Comparison of ENCODE assay signal across 19 mouse cellular contexts in genomic region chr1:132732307-132732706, GRCm38 (mm10). TPM values are rescaled to one million over a fixed set of nuclear protein-coding genes. Genes with fewer than 3 reads are reported as not detected.
DNase-seq lines count a peak whose midpoint lies in the region; ATAC-seq and TF ChIP-seq lines count a peak whose summit lies in the region.
"Had no signal": no experiment of that assay in that cellular context is flagged by ENCODE, and none has a peak within 500 bp of the region (broad histone marks: within the 10 kb centered on the region; RNA-seq: fewer than 3 reads in every experiment).

No protein-coding gene starts in this region.

- no peak overlapping the region for H3K4me2 ChIP-seq in forebrain, embryonic 12.5 days
- H3K4me2 ChIP-seq in forebrain, embryonic 14.5 days (ENCODE audit: low read length) = no peak overlapping the region
- H3K4me2 ChIP-seq in midbrain, embryonic 11.5 days = no peak overlapping the region
- H3K4me2 ChIP-seq in midbrain, embryonic 15.5 days = no peak overlapping the region
- H3K4me2 ChIP-seq: limb, embryonic 12.5 days; liver, embryonic 13.5 days; lung, embryonic 15.5 days had no signal

- no peak for TF ChIP-seq CTCF in left cerebral cortex, adult 2 months (IDR thresholded peaks at IDR 0.05)

- H3K27ac ChIP-seq in forebrain, embryonic 12.5 days = no peak overlapping the region
- H3K27ac ChIP-seq in forebrain, embryonic 14.5 days (ENCODE audit: low read depth, low read length) = no peak overlapping the region
- H3K27ac ChIP-seq in midbrain, embryonic 11.5 days (ENCODE audit: low read depth, low read length) = no peak overlapping the region
- no peak overlapping the region for H3K27ac ChIP-seq in midbrain, embryonic 15.5 days
- H3K27ac ChIP-seq in left cerebral cortex, adult 2 months = 0 out of 2 replicates have a peak overlapping the region, but pooled peaks have one; percentile 34
- H3K27ac ChIP-seq: limb, embryonic 12.5 days; liver, embryonic 13.5 days; lung, embryonic 15.5 days; macrophage had no signal

- H3K4me1 ChIP-seq in forebrain, embryonic 12.5 days = peaks cover 62% of the 10 kb centered on the region
- peaks cover 42% of the 10 kb centered on the region for H3K4me1 ChIP-seq in forebrain, embryonic 14.5 days (ENCODE audit: control insufficient read depth, insufficient read depth, low read length)
- H3K4me1 ChIP-seq in midbrain, embryonic 11.5 days (ENCODE audit: control insufficient read depth, insufficient read depth, low read length) = peaks cover 12% of the 10 kb centered on the region
- peaks cover 69% of the 10 kb centered on the region for H3K4me1 ChIP-seq in midbrain, embryonic 15.5 days
- H3K4me1 ChIP-seq: limb, embryonic 12.5 days; liver, embryonic 13.5 days; lung, embryonic 15.5 days had no signal

- no peak overlapping the region for H3K4me3 ChIP-seq in forebrain, embryonic 12.5 days (replicated peaks)
- no peak overlapping the region for H3K4me3 ChIP-seq in forebrain, embryonic 14.5 days (ENCODE audit: low read depth, low read length)
- H3K4me3 ChIP-seq in midbrain, embryonic 11.5 days (ENCODE audit: low read depth, low read length) = no peak overlapping the region
- no peak overlapping the region for H3K4me3 ChIP-seq in midbrain, embryonic 15.5 days
- H3K4me3 ChIP-seq in left cerebral cortex, adult 2 months = no peak overlapping the region
- H3K4me3 ChIP-seq: erythroblast, embryonic 14.5 days; limb, embryonic 12.5 days; liver, embryonic 13.5 days; lung, embryonic 15.5 days had no signal

- DNase-seq in forebrain, embryonic 14.5 days (ENCODE audit: low spot score) = no peak
- DNase-seq in midbrain, embryonic 11.5 days (ENCODE audit: low spot score, missing footprints) = no peak
- DNase-seq in left cerebral cortex, adult 2 months (ENCODE audit: extremely low spot score in 1 of 2, low spot score in 2 of 2) = no peak
- peak; percentile 59 for DNase-seq in right cerebral cortex, adult 2 months (ENCODE audit: low spot score in 2 of 2)
- DNase-seq in cerebellum, adult 11 months = no peak
- DNase-seq in cerebellum, adult 9-10 months = no peak
- DNase-seq: gastrocnemius, postnatal 14 days; kidney, adult 9 months; kidney, postnatal 36 days; layer of hippocampus, postnatal 36 days; liver, embryonic 13.5 days had no signal

- ATAC-seq in forebrain, embryonic 12.5 days (ENCODE audit: low FRiP score) = peak; percentile 18; the same call in 1 of the 2 replicates
- ATAC-seq in forebrain, embryonic 14.5 days = no peak
- 0 out of 2 replicates have a peak, but pooled peaks have one; percentile 40 for ATAC-seq in midbrain, embryonic 11.5 days (ENCODE audit: low FRiP score)
- no peak for ATAC-seq in midbrain, embryonic 15.5 days (replicated peaks)

- no peak overlapping the region for H3K9ac ChIP-seq in forebrain, embryonic 12.5 days
- H3K9ac ChIP-seq in forebrain, embryonic 14.5 days (ENCODE audit: low read length) = no peak overlapping the region
- H3K9ac ChIP-seq in midbrain, embryonic 11.5 days (ENCODE audit: low read length) = no peak overlapping the region
- H3K9ac ChIP-seq in midbrain, embryonic 15.5 days = no peak overlapping the region
- H3K9ac ChIP-seq: limb, embryonic 12.5 days; liver, embryonic 13.5 days; lung, embryonic 15.5 days had no signal

- WGBS in forebrain, embryonic 12.5 days = 78% methylated on average over 12 of the region's 12 CpGs
- WGBS in forebrain, embryonic 14.5 days = 75% methylated on average over 12 of the region's 12 CpGs
- WGBS in midbrain, embryonic 11.5 days = 75% methylated on average over 12 of the region's 12 CpGs
- 54% methylated on average over 12 of the region's 12 CpGs for WGBS in midbrain, embryonic 15.5 days

- peaks cover 13% of the 10 kb centered on the region for H3K27me3 ChIP-seq in forebrain, embryonic 12.5 days
- no peaks in the 10 kb centered on the region for H3K27me3 ChIP-seq in forebrain, embryonic 14.5 days (replicated peaks; ENCODE audit: control insufficient read depth, insufficient read depth, low read length)
- no peaks in the 10 kb centered on the region; the same call in 1 of the 2 replicates for H3K27me3 ChIP-seq in midbrain, embryonic 11.5 days (ENCODE audit: control insufficient read depth, insufficient read depth, low read length)
- H3K27me3 ChIP-seq in midbrain, embryonic 15.5 days (replicated peaks) = no peaks in the 10 kb centered on the region
- H3K27me3 ChIP-seq: lung, embryonic 15.5 days had no signal

- H3K36me3 ChIP-seq in forebrain, embryonic 12.5 days (replicated peaks) = no peaks in the 10 kb centered on the region
- no peaks in the 10 kb centered on the region for H3K36me3 ChIP-seq in forebrain, embryonic 14.5 days (ENCODE audit: control insufficient read depth, insufficient read depth, low read length)
- no peaks in the 10 kb centered on the region for H3K36me3 ChIP-seq in midbrain, embryonic 11.5 days (ENCODE audit: control insufficient read depth, insufficient read depth, low read length)
- H3K36me3 ChIP-seq in midbrain, embryonic 15.5 days (replicated peaks) = no peaks in the 10 kb centered on the region
- H3K36me3 ChIP-seq: limb, embryonic 12.5 days; liver, embryonic 13.5 days; lung, embryonic 15.5 days had no signal

- no peaks in the 10 kb centered on the region for H3K9me3 ChIP-seq in forebrain, embryonic 12.5 days
- no peaks in the 10 kb centered on the region for H3K9me3 ChIP-seq in forebrain, embryonic 14.5 days (replicated peaks; ENCODE audit: control insufficient read depth, low read length)
- no peaks in the 10 kb centered on the region for H3K9me3 ChIP-seq in midbrain, embryonic 11.5 days (ENCODE audit: control insufficient read depth, low read length)
- no peaks in the 10 kb centered on the region for H3K9me3 ChIP-seq in midbrain, embryonic 15.5 days
- H3K9me3 ChIP-seq: limb, embryonic 12.5 days; liver, embryonic 13.5 days; lung, embryonic 15.5 days had no signal

- intact Hi-C loops in left cerebral cortex, adult 2 months (cut with DNase I) = no loop called here

RNA-seq across cellular contexts. Expression of gene Nfasc, which starts 9.3 kb away (rescaled TPM):
- polyA plus RNA-seq in forebrain, embryonic 12.5 days (2016; fragmentation: Nextera tagmentation; extraction: Ambion mirVana) = 31.9 and 35.5 TPM in 2 replicates
- polyA plus RNA-seq in forebrain, embryonic 14.5 days (2014; fragmentation: Nextera tagmentation; extraction: Ambion mirVana) = 26.9 and 40.3 TPM in 2 replicates
- polyA plus RNA-seq in midbrain, embryonic 11.5 days (2014; fragmentation: Nextera tagmentation; extraction: Ambion mirVana) = 16.4 and 19.2 TPM in 2 replicates
- polyA plus RNA-seq in midbrain, embryonic 15.5 days (2015; fragmentation: Nextera tagmentation; extraction: Ambion mirVana) = 46.0 and 52.3 TPM in 2 replicates
- 100 to 1,000 TPM; 155 to 161 TPM for total RNA-seq in left cerebral cortex, adult 2 months (2021)
- total RNA-seq: MEL; monocyte, adult 5-6 weeks had no signal
- polyA plus RNA-seq: erythroblast, embryonic 14.5 days; macrophage had no signal

Comparison
In these comparisons a context has a peak if more than half of its experiments do, and no peak if none do; other contexts are left out.
1. ATAC-seq: peak in forebrain, embryonic 12.5 days (single experiment) and midbrain, embryonic 11.5 days (single experiment); none in forebrain, embryonic 14.5 days (single experiment) and midbrain, embryonic 15.5 days (single experiment).
2. DNase-seq: peak in right cerebral cortex, adult 2 months (2 of 2); none in forebrain, embryonic 14.5 days (single experiment), midbrain, embryonic 11.5 days (single experiment), left cerebral cortex, adult 2 months (0 of 2), cerebellum, adult 11 months (single experiment) and cerebellum, adult 9-10 months (single experiment).